Mouse (Mus musculus): ENCODE data around the gene Olfr1489.
"Not testable (repeated sequence)": the region's sequence is repeated elsewhere in the genome, so short reads cannot be mapped to it uniquely, and the experiment has no call there.

Gene Olfr1489

DNA sequence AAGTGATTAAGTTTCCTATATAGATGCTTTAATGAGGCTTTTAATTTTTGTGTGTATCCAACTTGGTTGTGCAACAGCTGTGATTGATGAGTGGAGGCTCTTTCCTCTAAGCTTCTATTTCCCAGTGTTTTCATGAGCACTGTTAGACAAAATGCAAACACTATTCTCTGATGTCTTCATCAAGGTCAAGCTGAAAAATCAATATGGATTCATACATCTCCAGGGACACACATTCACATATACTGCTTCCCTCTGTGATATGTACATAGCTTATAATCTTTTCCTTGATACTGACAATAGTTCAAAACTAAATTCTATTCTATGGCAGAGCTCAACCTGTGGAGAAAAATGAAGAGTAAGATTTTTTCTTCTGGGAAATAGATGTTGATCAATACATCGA lies at the start of gene Olfr1489:
TSS of gene Olfr1489 (plus strand) at position 301 of the 400 bp plus-strand sequence.
- no peak for DNase-seq (ENCODE audit: low read depth, low spot score)

DNA sequence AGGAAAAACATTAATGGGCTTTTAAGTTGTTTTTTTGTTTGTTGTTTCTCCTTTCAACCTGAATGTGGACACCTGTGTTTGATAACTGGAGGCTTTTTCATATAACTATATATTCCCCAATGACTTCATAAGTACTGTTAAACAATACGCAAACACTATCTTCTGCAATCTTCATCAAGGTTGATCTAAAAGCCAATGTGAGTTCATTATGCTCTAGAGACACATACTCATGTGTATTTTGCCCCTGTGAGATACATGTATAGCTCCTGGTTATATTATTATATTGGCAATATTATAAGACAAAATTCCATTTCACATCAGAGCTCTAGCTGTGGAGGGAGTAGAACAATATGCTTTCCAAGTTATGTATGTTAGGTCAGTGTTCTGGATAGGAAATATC lies 48.2 kb upstream of the Olfr1489 start, which contains the start of gene Olfr1484:
TSS of gene Olfr1484 (plus strand) at position 301 of the 400 bp plus-strand sequence.
- no peak for DNase-seq (ENCODE audit: low read depth, low spot score)

DNA sequence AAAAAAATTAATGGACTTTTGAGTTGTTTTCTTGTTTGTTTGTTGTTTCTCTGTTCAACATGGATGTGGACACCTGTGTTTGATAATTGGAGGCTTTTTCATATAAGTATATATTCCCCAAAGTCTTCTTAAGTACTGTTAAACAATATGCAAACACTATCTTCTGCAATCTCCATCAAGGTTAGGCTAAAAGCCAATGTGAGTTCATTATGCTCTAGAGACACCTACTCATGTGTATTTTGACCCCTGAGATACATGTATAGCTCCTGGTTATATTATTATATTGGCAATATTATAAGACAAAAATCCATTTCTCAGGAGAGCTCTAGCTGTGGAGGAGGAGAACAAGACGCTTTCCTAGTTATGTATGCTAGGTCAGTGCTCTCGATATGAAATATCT lies 14.3 kb upstream of the Olfr1489 start, which contains the start of gene Olfr1487:
TSS of gene Olfr1487 (plus strand) at position 301 of the 400 bp plus-strand sequence.
- DNase-seq (ENCODE audit: low read depth, low spot score): not testable (repeated sequence)

DNA sequence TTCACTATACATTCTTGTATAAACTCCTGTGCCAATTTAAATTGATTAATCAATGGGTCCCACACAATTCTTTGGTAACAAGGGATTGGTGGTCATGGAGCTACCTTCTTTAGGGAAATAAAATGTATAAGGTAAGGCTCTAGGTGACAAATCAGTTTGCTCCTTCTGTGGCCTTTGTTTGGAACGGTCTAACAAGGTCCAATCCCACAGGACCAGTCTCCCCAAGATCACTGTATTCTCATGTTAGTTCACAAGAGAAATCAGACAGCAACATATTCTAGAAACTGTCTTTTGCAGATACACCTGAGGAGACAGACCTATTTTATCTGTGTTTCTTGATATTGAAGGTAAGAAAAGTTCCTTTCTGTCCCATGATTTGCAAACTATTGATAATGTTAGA lies 19.4 kb downstream of the Olfr1489 start, which contains the start of gene Olfr1490:
TSS of gene Olfr1490 (plus strand) at position 301 of the 400 bp plus-strand sequence.
- no peak for DNase-seq (ENCODE audit: low read depth, low spot score)

Measured in forelimb bud, embryonic 11.5 days (tissue).